Mouse (Mus musculus): Measurements from ENCODE around the gene Plau. TPM values are rescaled to one million over a fixed set of nuclear protein-coding genes. Genes with fewer than 3 reads are reported as not detected.

Gene Plau
- polyA plus RNA-seq, 2 experiments from 2014 or later = not detected

Other genes with a start within 250 kb of the Plau start
- gene Usp54, start 195.6 kb upstream of the Plau start, polyA plus RNA-seq (2017; shearing (Covaris generic)) = 1 to 10 TPM; 2.1 to 2.9 TPM
- gene Myoz1, start 180.1 kb upstream of the Plau start, polyA plus RNA-seq (2017; shearing (Covaris generic)) = not detected
- gene Synpo2l, start 168.3 kb upstream of the Plau start, polyA plus RNA-seq (2017; shearing (Covaris generic)) = not detected
- 100 to 1,000 TPM; 120 to 181 TPM for gene Sec24c, start 162.4 kb upstream of the Plau start, polyA plus RNA-seq (2017; shearing (Covaris generic))
- 1 to 10 TPM; 5.6 to 7.7 TPM for gene Fut11, start 141.7 kb upstream of the Plau start, polyA plus RNA-seq (2017; shearing (Covaris generic))
- 100 to 1,000 TPM; 120 to 143 TPM for gene Chchd1, start 133.7 kb upstream of the Plau start, polyA plus RNA-seq (2017; shearing (Covaris generic))
- 10 to 100 TPM; 21.6 to 22.3 TPM for gene Zswim8, start 129.1 kb upstream of the Plau start, polyA plus RNA-seq (2017; shearing (Covaris generic))
- 10 to 100 TPM; 12.9 to 13.7 TPM for gene Ndst2, start 102.1 kb upstream of the Plau start, polyA plus RNA-seq (2017; shearing (Covaris generic))
- 10 to 100 TPM; 32.6 to 37.8 TPM for gene Camk2g, start 42.6 kb upstream of the Plau start, polyA plus RNA-seq (2017; shearing (Covaris generic))
- gene Vcl, start 92.7 kb downstream of the Plau start, polyA plus RNA-seq (2017; shearing (Covaris generic)) = 1 to 10 TPM; 1.4 to 2.6 TPM
- gene Ap3m1, start 215.8 kb downstream of the Plau start, polyA plus RNA-seq (2017; shearing (Covaris generic)) = 10 to 100 TPM; 63.6 to 75.8 TPM
- 100 to 1,000 TPM; 117 to 132 TPM for gene Adk, start 215.9 kb downstream of the Plau start, polyA plus RNA-seq (2017; shearing (Covaris generic))

Data from CD4-positive, CD25-positive, alpha-beta regulatory T cell, adult 4 months (primary cell).